Mouse (Mus musculus) forebrain, embryonic 11.5 days (tissue): ENCODE data around the gene Arid1b. TPM values are rescaled to one million over a fixed set of nuclear protein-coding genes. Genes with fewer than 3 reads are reported as not detected.
A peak's percentile ranks its signal among the peaks of the same experiment; 100 is the strongest.

Experiments used
- ATAC-seq: fragments of 200-750 bp; cut with Nextera tagmentation; replicated peaks from 2 replicates; pipeline ENCODE4 v1.8.0; 2017; ENCODE audit warnings: moderate TSS enrichment; ENCODE audit not compliant: low FRiP score
- DNase-seq: peaks from one replicate; pipeline ENCODE4 v3.0.0-alpha.2; 2017; ENCODE audit warnings: low spot score
- H3K27ac ChIP-seq: fragments of 300-500 bp; sonication (generic); 2 replicates; pipeline ENCODE4 v1.5.1; 2014; ENCODE audit warnings: low read depth, low read length
- H3K27me3 ChIP-seq: fragments of 300-500 bp; sonication (generic); 2 replicates; pipeline ENCODE4 v1.6.1; 2014; ENCODE audit warnings: mild to moderate bottlenecking, low read length, mixed read lengths; ENCODE audit not compliant: control insufficient read depth, insufficient read depth
- H3K36me3 ChIP-seq: fragments of 300-500 bp; sonication (generic); 2 replicates; pipeline ENCODE4 v1.6.1; 2014; ENCODE audit warnings: mild to moderate bottlenecking, low read length, moderate library complexity, mixed read lengths; ENCODE audit not compliant: control insufficient read depth, insufficient read depth
- H3K4me1 ChIP-seq: fragments of 300-500 bp; sonication (generic); replicated peaks from 2 replicates; pipeline ENCODE4 v1.6.1; 2014; ENCODE audit warnings: low read length, mixed read lengths; ENCODE audit not compliant: control insufficient read depth, insufficient read depth
- H3K4me2 ChIP-seq: fragments of 300-500 bp; sonication (generic); 2 replicates; pipeline ENCODE4 v1.6.1; 2014; ENCODE audit warnings: low read depth, mild to moderate bottlenecking, low read length, moderate library complexity, mixed read lengths; ENCODE audit not compliant: severe bottlenecking
- H3K4me3 ChIP-seq: fragments of 300-500 bp; sonication (generic); 2 replicates; pipeline ENCODE4 v1.5.1; 2014; ENCODE audit warnings: low read depth, low read length
- H3K9ac ChIP-seq: fragments of 300-500 bp; sonication (generic); 2 replicates; pipeline ENCODE4 v1.6.1; 2014; ENCODE audit warnings: low read length
- H3K9me3 ChIP-seq: fragments of 300-500 bp; sonication (generic); 2 replicates; pipeline ENCODE4 v1.6.1; 2016; ENCODE audit warnings: low read length, mixed read lengths; ENCODE audit not compliant: control insufficient read depth
- WGBS: fragments of 180-500 bp; shearing (Covaris S2); extraction: QIAGEN DNeasy Blood & Tissue Kit; methylation state at CpG from one replicate; pipeline ENCODE4 v1.1.7; 2014; 5-methylcytosine and 5-hydroxymethylcytosine counted together
- polyA plus RNA-seq: library from polyadenylated mRNA; unstranded; fragments of >200 nt; fragmentation: Nextera tagmentation; extraction: Ambion mirVana; gene quantifications from 2 replicates; pipeline ENCODE4 v1.2.1, GENCODE M21; 2014

Gene Arid1b
- polyA plus RNA-seq, 1 experiment from 2014 or later: 16.3 TPM

DNA sequence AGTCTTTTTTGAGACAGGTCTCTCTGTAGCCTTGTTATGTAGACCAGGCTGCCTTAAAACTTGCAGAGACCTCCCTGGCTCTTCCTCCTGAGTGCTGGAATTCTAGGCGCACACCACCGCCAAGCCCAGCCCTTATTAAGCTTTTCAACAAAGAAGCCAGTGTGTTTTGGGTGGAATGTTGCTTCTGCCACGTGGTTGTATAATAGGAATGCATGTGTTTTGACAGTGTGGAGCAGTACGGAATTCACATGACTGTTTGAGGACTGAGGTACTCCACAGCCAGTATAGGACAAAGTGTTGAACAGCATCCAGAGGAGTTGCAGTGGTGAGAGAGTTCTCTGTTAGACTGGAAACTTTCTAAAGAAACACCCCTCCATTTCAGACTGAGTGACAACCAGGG, 22.3 kb downstream of the Arid1b start:
- DNase-seq (no peak), ATAC-seq (peak; percentile 39; the same call in 1 of the 2 replicates)
- H3K4me2 ChIP-seq: no peak overlapping the region
- H3K36me3 ChIP-seq: no peaks in the 10 kb centered on the region
- H3K27me3 ChIP-seq: no peaks in the 10 kb centered on the region
- H3K27ac ChIP-seq: no peak overlapping the region
- H3K9me3 ChIP-seq: no peaks in the 10 kb centered on the region
- no peak overlapping the region for H3K4me3 ChIP-seq
- H3K9ac ChIP-seq: no peak overlapping the region
- WGBS: 36% methylated on average over 4 of the region's 4 CpGs
- no peaks in the 10 kb centered on the region for H3K4me1 ChIP-seq

- no peaks in the 10 kb centered on the region for H3K9me3 ChIP-seq
These were observed 22.9 kb downstream of the Arid1b start for GRCm38 (mm10) chr17:5017065-5017464.

DNA sequence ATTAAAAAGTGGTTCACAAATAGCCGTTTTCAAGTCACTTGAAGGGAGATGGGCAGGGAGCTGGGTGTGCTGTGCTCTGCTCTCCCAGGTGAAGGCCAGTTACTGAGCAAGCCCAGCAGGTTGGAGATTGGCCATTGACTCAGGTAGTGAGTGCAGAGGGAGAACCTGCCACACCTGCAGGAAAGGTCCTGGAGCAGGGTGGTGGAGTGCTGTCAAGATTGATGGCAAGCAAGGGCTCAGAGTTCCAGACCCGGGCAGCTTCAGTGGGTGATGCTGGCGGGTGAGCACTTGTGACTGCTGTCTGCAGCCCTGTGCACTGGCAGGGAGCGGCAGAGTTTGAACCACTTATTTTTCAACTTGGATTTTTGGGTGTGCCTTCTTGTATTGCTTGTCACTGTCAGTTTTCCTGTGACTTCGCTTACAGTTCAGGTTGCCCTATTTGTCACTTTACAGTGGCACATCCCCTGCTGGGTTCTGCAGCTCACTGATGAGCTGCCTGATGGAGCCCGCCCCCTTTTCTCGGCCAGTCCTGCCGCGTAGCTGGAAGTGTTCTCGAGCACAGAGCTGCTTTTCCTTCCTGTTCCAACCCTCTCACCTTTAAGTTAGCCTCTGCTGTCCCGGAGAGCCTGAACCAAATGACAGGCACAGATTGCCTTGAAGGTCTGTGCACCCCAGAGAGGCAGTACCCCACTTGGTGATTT, 27.3 kb downstream of the Arid1b start:
- Histone ChIP-seq H3K9me3 (no peaks in the 10 kb centered on the region), H3K36me3 (no peaks in the 10 kb centered on the region), H3K4me3 (no peak overlapping the region), H3K4me1 (no peaks in the 10 kb centered on the region; the same call in 1 of the 2 replicates), H3K4me2 (no peak overlapping the region), H3K9ac (no peak overlapping the region), H3K27me3 (no peaks in the 10 kb centered on the region), H3K27ac (no peak overlapping the region)
- no peak for DNase-seq
- ATAC-seq: no peak
- 51% methylated on average over 11 of the region's 11 CpGs for WGBS

More at GRCm38 (mm10) chr17:5017065-5017464, 22.9 kb downstream of the Arid1b start:
- Histone ChIP-seq H3K36me3 (no peaks in the 10 kb centered on the region), H3K4me3 (no peak overlapping the region), H3K4me2 (no peak overlapping the region), H3K4me1 (no peaks in the 10 kb centered on the region; the same call in 1 of the 2 replicates), H3K27ac (no peak overlapping the region), H3K9ac (no peak overlapping the region), H3K27me3 (no peaks in the 10 kb centered on the region)
- ATAC-seq (no peak), DNase-seq (no peak)
- WGBS: 94% methylated on average over 10 of the region's 10 CpGs

DNA sequence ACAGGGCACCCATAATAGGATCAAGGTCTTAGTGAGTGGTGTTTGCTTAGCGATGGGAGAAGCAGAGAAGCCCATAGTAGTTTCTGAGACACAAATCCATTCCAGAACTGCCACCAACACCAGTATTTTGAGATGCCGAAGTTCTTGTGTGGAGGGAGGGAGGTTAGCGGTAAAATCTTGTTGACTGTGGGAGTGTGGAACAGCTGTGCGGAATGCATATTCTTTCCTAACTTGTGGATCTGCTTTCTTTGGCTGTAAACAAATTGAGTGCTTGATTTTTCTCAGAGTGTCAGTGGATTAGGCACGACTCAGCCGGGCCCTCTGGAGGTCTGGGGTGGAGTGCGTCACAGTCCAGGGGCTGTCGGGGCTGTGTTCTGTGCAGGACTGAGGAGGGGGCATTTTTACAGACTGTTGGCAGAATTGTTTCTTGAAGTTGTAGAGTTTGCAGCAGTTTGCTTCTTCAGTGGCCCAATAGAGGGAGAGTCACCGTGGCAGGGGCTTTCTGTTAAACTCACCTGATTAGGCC, 27.9 kb downstream of the Arid1b start:
- Histone ChIP-seq H3K9me3 (no peaks in the 10 kb centered on the region), H3K36me3 (no peaks in the 10 kb centered on the region), H3K4me3 (no peak overlapping the region), H3K4me1 (no peaks in the 10 kb centered on the region; the same call in 1 of the 2 replicates), H3K9ac (no peak overlapping the region), H3K27me3 (no peaks in the 10 kb centered on the region), H3K4me2 (no peak overlapping the region), H3K27ac (no peak overlapping the region)
- DNase-seq (no peak), ATAC-seq (no peak)
- WGBS: 72% methylated on average over 9 of the region's 9 CpGs

GRCm38 (mm10) chr17:5023745-5024144, 29.6 kb downstream of the Arid1b start:
- Histone ChIP-seq H3K27me3 (no peaks in the 10 kb centered on the region), H3K27ac (no peak overlapping the region), H3K4me2 (no peak overlapping the region), H3K36me3 (no peaks in the 10 kb centered on the region), H3K9ac (no peak overlapping the region), H3K4me1 (no peaks in the 10 kb centered on the region; the same call in 1 of the 2 replicates), H3K9me3 (no peaks in the 10 kb centered on the region), H3K4me3 (no peak overlapping the region)
- WGBS: 86% methylated on average over 10 of the region's 10 CpGs
- DNase-seq (no peak), ATAC-seq (no peak)

- ATAC-seq: no peak
- no peak overlapping the region for H3K27ac ChIP-seq
- no peaks in the 10 kb centered on the region for H3K36me3 ChIP-seq
- H3K4me3 ChIP-seq: no peak overlapping the region
- no peak overlapping the region for H3K4me2 ChIP-seq
- DNase-seq: no peak
- H3K27me3 ChIP-seq: no peaks in the 10 kb centered on the region
- WGBS: 97% methylated on average over 1 of the region's 1 CpGs
- H3K9me3 ChIP-seq: no peaks in the 10 kb centered on the region
- H3K9ac ChIP-seq: no peak overlapping the region
- H3K4me1 ChIP-seq: no peaks in the 10 kb centered on the region; the same call in 1 of the 2 replicates
These were observed 31.3 kb downstream of the Arid1b start for GRCm38 (mm10) chr17:5025400-5025799.

GRCm38 (mm10) chr17:5026578-5026977, 32.4 kb downstream of the Arid1b start:
- Histone ChIP-seq H3K4me3 (no peak overlapping the region), H3K4me1 (no peaks in the 10 kb centered on the region; the same call in 1 of the 2 replicates), H3K27ac (no peak overlapping the region), H3K4me2 (no peak overlapping the region), H3K27me3 (no peaks in the 10 kb centered on the region), H3K36me3 (no peaks in the 10 kb centered on the region), H3K9me3 (no peaks in the 10 kb centered on the region), H3K9ac (no peak overlapping the region)
- ATAC-seq (no peak), DNase-seq (no peak)
- 56% methylated on average over 2 of the region's 2 CpGs for WGBS

- DNase-seq (no peak), ATAC-seq (no peak)
These were observed 35.0 kb downstream of the Arid1b start for GRCm38 (mm10) chr17:5029148-5029547.

GRCm38 (mm10) chr17:5030290-5030689, 36.2 kb downstream of the Arid1b start:
- DNase-seq: no peak
- Histone ChIP-seq H3K27ac (no peak overlapping the region), H3K9ac (no peak overlapping the region), H3K9me3 (no peaks in the 10 kb centered on the region), H3K27me3 (no peaks in the 10 kb centered on the region), H3K4me1 (no peaks in the 10 kb centered on the region; the same call in 1 of the 2 replicates), H3K36me3 (no peaks in the 10 kb centered on the region), H3K4me3 (no peak overlapping the region), H3K4me2 (no peak overlapping the region)
- ATAC-seq: 0 out of 2 replicates have a peak, but pooled peaks have one; percentile 44
- 71% methylated on average over 2 of the region's 2 CpGs for WGBS

More at GRCm38 (mm10) chr17:5029148-5029547, 35.0 kb downstream of the Arid1b start:
- Histone ChIP-seq H3K4me2 (no peak overlapping the region), H3K36me3 (no peaks in the 10 kb centered on the region), H3K27ac (no peak overlapping the region), H3K4me3 (no peak overlapping the region), H3K4me1 (no peaks in the 10 kb centered on the region; the same call in 1 of the 2 replicates), H3K9me3 (no peaks in the 10 kb centered on the region), H3K9ac (no peak overlapping the region), H3K27me3 (no peaks in the 10 kb centered on the region)
- WGBS: 91% methylated on average over 4 of the region's 4 CpGs
